Mouse (Mus musculus) MEL-GATA-1-ER (cell line): Measurements from ENCODE around the gene Olfr772.
"Not testable (repeated sequence)": the region's sequence is repeated elsewhere in the genome, so short reads cannot be mapped to it uniquely, and the experiment has no call there.

Source experiments
- DNase-seq: peaks from one replicate; pipeline ENCODE4 v3.0.0-alpha.2; 2012; ENCODE audit warnings: low read depth; ENCODE audit errors: extremely low read depth

The Olfr772 gene

GRCm38 (mm10) chr10:129177821-129178220, at the start of gene Olfr772:
TSS of gene Olfr772 (minus strand) at chr10:129177921.
- DNase-seq, result not testable (repeated sequence)

GRCm38 (mm10) chr10:129187319-129187718, 9.6 kb upstream of the Olfr772 start, which contains the start of gene Olfr773:
TSS of gene Olfr773 (minus strand) at chr10:129187419.
- not testable (repeated sequence) for DNase-seq

GRCm38 (mm10) chr10:129164651-129165050, 13.1 kb downstream of the Olfr772 start, which contains the start of gene Olfr771:
TSS of gene Olfr771 (minus strand) at chr10:129164751.
- no peak for DNase-seq

GRCm38 (mm10) chr10:129138898-129139297, 38.8 kb downstream of the Olfr772 start, which contains the start of gene Olfr770:
TSS of gene Olfr770 (minus strand) at chr10:129138998.
- DNase-seq, result no peak
